Mouse (Mus musculus) olfactory bulb, adult 2 months (tissue): ENCODE measurements around the gene Syt5. TPM values are rescaled to one million over a fixed set of nuclear protein-coding genes. Genes with fewer than 3 reads are reported as not detected.

Experiments used
- H3K27ac ChIP-seq: fragments of 200-500 bp; 2 replicates; pipeline ENCODE4 v1.5.1; 2012; ENCODE audit warnings: low read depth, low read length; ENCODE audit not compliant: insufficient read depth
- H3K4me1 ChIP-seq: fragments of 200-500 bp; 2 replicates; pipeline ENCODE4 v1.6.1; 2012; ENCODE audit warnings: low read length; ENCODE audit not compliant: control insufficient read depth, insufficient read depth
- H3K4me3 ChIP-seq: fragments of 200-500 bp; 2 replicates; pipeline ENCODE4 v1.5.1; 2012; ENCODE audit warnings: mild to moderate bottlenecking, low read depth, low read length, moderate library complexity; ENCODE audit not compliant: insufficient read depth
- CTCF ChIP-seq: fragments of 200-500 bp; IDR thresholded peaks from 2 replicates; pipeline ENCODE4 v1.5.1; 2012; ENCODE audit warnings: low read depth, mild to moderate bottlenecking, low read length, moderate library complexity; ENCODE audit not compliant: insufficient read depth
- POLR2A ChIP-seq: fragments of 200-500 bp; IDR thresholded peaks from 2 replicates; pipeline ENCODE4 v1.6.1; 2012; ENCODE audit warnings: mild to moderate bottlenecking, low read depth, low read length, moderate library complexity; ENCODE audit not compliant: insufficient read depth
- WGBS: fragments of 180-500 bp; shearing (Covaris S2); methylation state at CpG from one replicate; pipeline ENCODE4 v1.1.7; 2018; 5-methylcytosine and 5-hydroxymethylcytosine counted together
- polyA plus RNA-seq: library from polyadenylated mRNA; stranded (reverse); fragments of >200 nt; gene quantifications from 2 replicates; pipeline ENCODE4 v1.2.4, GENCODE M21; 2012; ENCODE audit warnings: low replicate concordance; ENCODE audit not compliant: missing spikeins, insufficient read depth, insufficient read length

Gene Syt5
- polyA plus RNA-seq, 1 experiment = not detected

DNA sequence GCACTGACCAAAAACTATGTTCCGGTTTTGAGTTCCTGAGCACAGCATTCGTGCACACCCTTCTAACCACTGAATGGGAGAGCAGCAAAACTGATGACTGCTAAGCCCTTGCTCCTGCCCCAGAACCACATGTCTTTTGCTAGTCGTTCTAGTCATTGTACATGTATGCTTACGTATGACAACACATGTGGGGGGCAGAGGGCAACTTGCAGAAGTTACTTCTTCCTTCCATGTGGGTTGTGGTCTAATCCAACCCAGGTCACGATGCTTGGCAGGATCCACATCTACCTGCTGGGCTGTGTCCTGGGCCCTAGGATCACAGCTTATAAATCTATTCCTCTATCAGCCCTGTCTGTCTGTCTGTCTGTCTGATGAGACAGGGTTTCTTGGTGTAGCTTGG is 43.5 kb downstream of the Syt5 start:
- H3K27ac ChIP-seq = no peak overlapping the region
- TF ChIP-seq POLR2A (no peak), CTCF (no peak)
- 78% methylated on average over 5 of the region's 5 CpGs for WGBS
- H3K4me3 ChIP-seq = no peak overlapping the region
- peaks cover 10% of the 10 kb centered on the region for H3K4me1 ChIP-seq

DNA sequence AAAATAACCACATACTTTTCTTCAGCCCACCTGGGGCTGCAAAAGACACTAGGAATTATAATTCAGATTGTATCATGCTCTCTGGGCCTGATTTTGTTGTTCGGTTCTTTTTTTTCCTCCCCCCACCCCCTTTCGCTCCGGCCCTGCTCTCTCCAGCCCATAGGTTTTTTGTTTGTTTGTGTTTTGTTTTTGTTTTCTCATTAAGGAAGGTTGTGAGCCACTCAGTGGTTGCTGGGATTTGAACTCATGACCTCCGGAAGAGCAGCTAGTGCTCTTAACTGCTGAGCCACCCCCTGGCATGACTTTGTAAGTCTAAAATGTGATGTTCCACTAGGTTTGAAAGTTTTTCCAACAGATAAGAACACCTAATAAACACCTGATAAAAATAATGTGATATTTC is 44.2 kb downstream of the Syt5 start:
- WGBS = 75% methylated on average over 4 of the region's 4 CpGs
- TF ChIP-seq CTCF = no peak
- no peak for TF ChIP-seq POLR2A
- Histone ChIP-seq H3K4me3 (no peak overlapping the region), H3K27ac (no peak overlapping the region), H3K4me1 (peaks cover 15% of the 10 kb centered on the region)

DNA sequence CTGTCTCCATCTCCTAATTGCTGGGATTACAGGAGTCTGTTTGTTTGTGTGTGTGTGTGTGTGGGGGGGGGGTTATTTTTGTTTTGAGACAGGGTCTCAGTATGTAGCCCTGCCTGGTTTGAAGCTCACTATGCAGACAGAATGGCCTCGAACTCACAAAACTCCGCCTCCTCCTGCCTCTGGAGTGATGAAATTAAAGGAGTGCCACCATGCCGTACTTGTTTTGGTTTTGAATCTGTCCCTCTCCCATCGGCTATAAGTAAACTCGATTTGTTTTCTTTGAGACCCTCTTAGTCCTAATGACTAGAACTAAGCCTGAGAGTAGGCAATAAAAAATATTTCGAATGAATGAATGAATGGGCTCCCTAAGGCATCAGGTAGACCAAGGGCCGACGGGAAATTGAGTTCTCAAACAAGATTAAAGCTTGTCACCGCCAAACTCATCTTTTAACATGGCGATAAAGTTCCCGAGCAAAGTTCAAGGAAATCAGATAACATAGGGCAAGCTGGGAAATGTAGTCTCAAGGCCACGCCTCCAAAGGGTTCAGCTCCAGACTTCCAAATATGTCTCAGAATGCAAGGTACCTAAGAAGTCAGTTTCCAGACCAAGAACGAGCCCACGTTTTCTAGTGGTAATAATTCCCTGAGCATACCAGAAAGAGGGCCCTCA is 44.8 kb downstream of the Syt5 start:
- Histone ChIP-seq H3K4me3 (peak overlapping the region; percentile 16; the same call in 1 of the 2 replicates), H3K27ac (0 out of 2 replicates have a peak overlapping the region, but pooled peaks have one; percentile 12), H3K4me1 (peaks cover 18% of the 10 kb centered on the region)
- WGBS = 6% methylated on average over 14 of the region's 14 CpGs
- TF ChIP-seq CTCF = no peak

DNA sequence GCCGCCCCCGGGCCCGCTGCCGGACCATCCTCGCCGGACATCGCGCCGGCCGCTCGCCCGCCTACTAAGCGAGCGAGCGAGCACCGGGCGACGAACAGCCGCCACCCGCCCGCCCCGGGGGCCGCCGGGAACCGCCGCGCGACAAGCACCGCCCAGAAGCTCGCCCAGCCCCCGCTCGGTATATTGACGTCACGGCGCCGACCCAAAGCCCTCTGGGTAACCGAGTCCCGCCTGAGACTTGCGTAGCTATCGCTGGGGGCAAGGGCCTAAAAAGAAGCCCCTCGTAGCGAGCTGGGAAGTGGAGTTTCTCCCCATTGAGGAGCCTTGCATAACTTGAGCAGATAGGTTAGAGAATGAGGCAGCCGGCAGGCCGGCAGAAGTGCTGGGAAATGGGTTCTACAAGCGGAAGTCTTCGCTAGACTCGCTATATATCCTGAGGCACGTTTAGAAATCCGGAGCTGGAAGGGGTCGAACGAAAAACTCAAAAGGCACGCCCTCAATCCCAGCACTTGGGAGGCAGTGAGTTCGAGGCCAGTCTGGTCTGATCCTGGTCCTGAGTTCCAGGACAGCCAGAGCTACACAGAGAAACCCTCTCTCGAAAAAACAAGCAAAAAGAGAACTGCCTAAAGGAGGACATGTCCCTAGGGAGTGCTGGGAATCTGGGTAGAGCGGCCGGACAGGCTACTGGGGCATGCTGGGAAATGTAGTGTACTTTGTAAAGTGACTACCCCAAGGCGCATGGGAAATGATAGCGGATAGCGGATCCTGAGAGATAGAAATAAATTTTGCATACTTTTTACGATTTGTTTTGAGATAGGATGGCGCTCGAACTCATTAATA is 45.6 kb downstream of the Syt5 start, which contains the start of gene Ppp1r12c:
TSS of gene Ppp1r12c (minus strand) at position 123 of the 840 bp plus-strand sequence.
- TF ChIP-seq CTCF (no peak), POLR2A (peak; percentile 88)
- H3K4me1 ChIP-seq = peaks cover 23% of the 10 kb centered on the region
- under 1% methylated on average over 61 of the region's 62 CpGs for WGBS
- peak within 1 kb of the TSS; percentile 87 for H3K27ac ChIP-seq
- H3K4me3 ChIP-seq = peak within 1 kb of the TSS; percentile 71

DNA sequence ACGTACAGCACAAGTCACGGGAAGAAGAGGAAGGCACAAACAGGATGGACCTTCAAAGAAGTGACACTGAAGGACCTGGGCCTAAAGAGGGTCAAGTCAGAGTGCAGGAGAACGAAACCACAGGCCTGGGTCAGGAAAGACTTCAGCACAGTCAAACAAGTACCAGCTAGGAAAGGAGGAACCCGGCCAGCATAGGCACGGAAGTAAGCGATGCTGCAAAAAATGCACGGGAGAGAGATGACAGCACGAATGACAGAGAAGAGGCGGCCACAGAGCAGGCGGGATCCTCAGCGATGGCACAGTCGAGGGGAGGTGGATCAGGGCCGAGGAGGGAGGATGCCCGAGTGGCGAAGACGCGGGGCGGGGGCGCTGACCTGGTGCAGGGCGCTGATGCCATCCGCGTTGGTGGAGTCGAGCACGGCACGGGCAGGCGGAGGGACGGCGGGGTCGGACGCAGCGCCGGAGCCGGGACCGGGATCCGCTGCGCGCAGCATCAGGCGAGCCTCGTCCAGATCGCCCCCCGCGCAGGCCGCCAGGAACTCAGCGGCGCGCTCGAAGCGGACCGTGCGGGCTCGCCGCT is 46.4 kb downstream of the Syt5 start:
- TF ChIP-seq POLR2A = no peak
- TF ChIP-seq CTCF = no peak
- under 1% methylated on average over 46 of the region's 52 CpGs for WGBS

DNA sequence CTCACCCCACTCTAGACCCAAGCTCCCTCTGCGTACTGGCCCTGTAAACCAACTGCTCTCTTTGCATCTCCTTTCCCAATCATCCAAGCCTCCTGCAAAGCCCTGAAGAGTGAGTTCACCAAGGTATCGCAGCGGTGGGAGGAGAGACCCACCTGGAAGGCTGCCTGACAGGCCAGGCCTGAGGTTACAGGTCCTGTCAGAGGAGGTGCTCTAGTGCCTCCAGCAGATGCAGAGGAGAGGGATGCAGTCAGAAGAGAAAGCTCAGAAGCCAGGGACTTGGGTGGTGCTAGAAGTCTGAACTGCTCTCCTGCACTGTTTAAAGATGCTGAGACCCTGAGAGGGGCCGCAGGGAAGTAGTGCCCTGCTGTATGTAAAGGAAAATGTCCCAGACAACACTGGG is 48.3 kb downstream of the Syt5 start:
- Histone ChIP-seq H3K4me1 (peaks cover 23% of the 10 kb centered on the region), H3K27ac (no peak overlapping the region)

More for the DNA sequence above, 46.4 kb downstream of the Syt5 start:
- 0 out of 2 replicates have a peak overlapping the region, but pooled peaks have one; percentile 4 for H3K27ac ChIP-seq
- peak overlapping the region; percentile 71 for H3K4me3 ChIP-seq
- H3K4me1 ChIP-seq = peaks cover 23% of the 10 kb centered on the region

DNA sequence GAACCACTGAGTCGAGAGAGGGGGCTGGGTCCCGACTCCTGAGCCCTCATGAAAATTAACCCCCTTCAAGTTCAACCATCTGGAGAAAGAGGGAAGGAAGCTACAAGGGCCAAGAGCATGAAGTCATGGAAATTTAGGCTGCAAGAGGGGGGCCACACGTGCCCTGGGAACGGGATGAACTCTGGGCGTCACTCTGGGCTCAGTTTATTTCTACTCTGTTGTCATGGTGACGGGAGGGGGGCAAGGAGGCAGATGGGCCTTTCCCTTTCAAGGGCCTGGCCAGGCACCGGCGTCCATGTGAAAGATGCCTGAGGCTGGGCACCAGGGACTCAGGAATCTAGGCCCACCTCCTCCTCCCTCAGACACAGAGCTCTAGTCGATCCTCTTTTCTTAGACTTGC is 49.1 kb downstream of the Syt5 start:
- no peak overlapping the region for H3K27ac ChIP-seq
- no peak overlapping the region for H3K4me3 ChIP-seq
- peaks cover 23% of the 10 kb centered on the region for H3K4me1 ChIP-seq
- 5% methylated on average over 9 of the region's 9 CpGs for WGBS
- TF ChIP-seq CTCF = no peak
- no peak for TF ChIP-seq POLR2A

More for the DNA sequence above, 48.3 kb downstream of the Syt5 start:
- 81% methylated on average over 4 of the region's 4 CpGs for WGBS
- TF ChIP-seq CTCF (no peak), POLR2A (no peak)
- no peak overlapping the region for H3K4me3 ChIP-seq

DNA sequence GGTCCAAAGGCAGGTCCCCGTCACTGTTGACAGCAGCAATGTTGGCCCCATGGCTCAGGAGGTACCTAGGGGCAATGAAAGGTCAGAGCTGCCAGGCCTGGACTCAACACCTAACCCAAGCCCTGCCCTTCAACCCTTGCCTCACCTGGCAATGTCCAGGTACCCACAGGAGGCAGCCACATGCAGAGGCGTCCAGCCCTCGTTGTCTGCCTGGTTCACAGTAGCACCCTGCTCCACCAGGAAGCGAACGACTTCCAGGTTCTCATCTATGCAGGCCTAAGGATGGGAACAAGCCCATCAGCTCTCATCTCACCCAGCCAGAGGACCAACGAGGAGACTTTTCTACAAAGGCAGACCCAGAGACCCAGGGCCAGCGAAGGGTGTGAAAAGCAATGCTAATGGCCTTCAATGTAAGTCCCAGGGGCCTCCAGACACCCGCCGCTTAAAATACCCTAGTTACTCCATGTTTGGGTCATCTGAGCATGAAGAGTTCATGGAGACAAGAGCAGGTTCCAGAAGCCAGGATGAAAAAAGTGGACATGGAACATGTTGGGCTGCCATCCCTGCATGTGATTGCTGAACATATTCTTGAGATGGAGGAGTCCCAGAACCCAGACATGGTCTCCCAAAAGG is 50.0 kb downstream of the Syt5 start:
- TF ChIP-seq POLR2A (no peak), CTCF (no peak)
- peaks cover 27% of the 10 kb centered on the region for H3K4me1 ChIP-seq
- WGBS = 79% methylated on average over 9 of the region's 9 CpGs
- H3K27ac ChIP-seq = no peak overlapping the region
- H3K4me3 ChIP-seq = no peak overlapping the region

DNA sequence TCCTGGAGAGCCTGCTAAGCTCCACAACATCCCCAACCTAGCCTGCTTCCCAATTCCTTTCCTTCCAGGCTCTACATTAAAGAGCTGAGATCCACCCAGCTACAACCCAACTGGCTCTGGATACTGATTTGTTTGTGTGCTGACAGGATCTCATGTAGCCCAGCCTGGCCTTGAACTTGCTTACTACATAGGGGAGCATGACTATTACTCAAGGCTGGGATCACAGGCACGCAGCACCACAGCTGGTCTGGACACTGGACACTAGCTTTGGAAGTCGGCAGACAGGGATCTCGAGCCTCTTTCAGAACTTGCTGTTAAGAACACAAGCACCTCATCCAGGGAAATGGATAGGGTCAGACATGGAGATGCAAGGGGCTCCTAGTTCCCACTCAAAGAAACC is 50.9 kb downstream of the Syt5 start:
- Histone ChIP-seq H3K4me3 (no peak overlapping the region), H3K4me1 (peaks cover 27% of the 10 kb centered on the region), H3K27ac (no peak overlapping the region)
- TF ChIP-seq CTCF (no peak), POLR2A (no peak)
- WGBS = 96% methylated on average over 3 of the region's 3 CpGs
